Mouse (Mus musculus) limb, embryonic 14.5 days (tissue): ENCODE results near the gene Nudt8. TPM values are rescaled to one million over a fixed set of nuclear protein-coding genes. Genes with fewer than 3 reads are reported as not detected.

Source experiments
- ATAC-seq: fragments of 200-750 bp; cut with Nextera tagmentation; 2 replicates; pipeline ENCODE4 v1.8.0; 2017; ENCODE audit warnings: low read depth, moderate number of reproducible peaks, moderate TSS enrichment; ENCODE audit not compliant: low FRiP score
- DNase-seq: peaks from one replicate; pipeline ENCODE4 v3.0.0-alpha.2; 2015; ENCODE audit warnings: low spot score
- H3K27ac ChIP-seq: fragments of 300-500 bp; sonication (generic); replicated peaks from 2 replicates; pipeline ENCODE4 v1.5.1; 2014; ENCODE audit warnings: low read depth, mild to moderate bottlenecking, low read length, moderate library complexity, mixed read lengths
- H3K27me3 ChIP-seq: fragments of 300-500 bp; sonication (generic); 2 replicates; pipeline ENCODE4 v1.6.1; 2014; ENCODE audit warnings: low read length, mixed read lengths; ENCODE audit not compliant: control insufficient read depth, insufficient read depth
- H3K36me3 ChIP-seq: fragments of 300-500 bp; sonication (generic); 2 replicates; pipeline ENCODE4 v1.6.1; 2014; ENCODE audit warnings: mild to moderate bottlenecking, low read length, moderate library complexity, mixed read lengths; ENCODE audit not compliant: control insufficient read depth, insufficient read depth
- H3K4me1 ChIP-seq: fragments of 300-500 bp; sonication (generic); 2 replicates; pipeline ENCODE4 v1.6.1; 2014; ENCODE audit warnings: antibody characterized with exemption, low read length, mixed read lengths; ENCODE audit not compliant: control insufficient read depth, insufficient read depth
- H3K4me2 ChIP-seq: fragments of 300-500 bp; sonication (generic); replicated peaks from 2 replicates; pipeline ENCODE4 v1.6.1; 2014; ENCODE audit warnings: low read depth, mild to moderate bottlenecking, low read length, moderate library complexity; ENCODE audit not compliant: severe bottlenecking
- H3K4me3 ChIP-seq: fragments of 300-500 bp; sonication (generic); replicated peaks from 2 replicates; pipeline ENCODE4 v1.5.1; 2014; ENCODE audit warnings: low read length
- H3K9ac ChIP-seq: fragments of 300-500 bp; sonication (generic); 2 replicates; pipeline ENCODE4 v1.6.1; 2014; ENCODE audit warnings: mild to moderate bottlenecking, low read depth, low read length, moderate library complexity; ENCODE audit not compliant: severe bottlenecking
- H3K9me3 ChIP-seq: fragments of 300-500 bp; sonication (generic); 2 replicates; pipeline ENCODE4 v1.6.1; 2016; ENCODE audit warnings: low read length; ENCODE audit not compliant: control insufficient read depth
- POLR2A ChIP-seq: fragments of 200-500 bp; IDR thresholded peaks from 2 replicates; pipeline ENCODE4 v1.8.0; 2012; ENCODE audit warnings: inconsistent platforms, mild to moderate bottlenecking, moderate library complexity, borderline replicate concordance; ENCODE audit not compliant: insufficient read depth, insufficient read length; ENCODE audit errors: extremely low read depth
- WGBS: fragments of 180-500 bp; shearing (Covaris S2); extraction: QIAGEN DNeasy Blood & Tissue Kit; methylation state at CpG from one replicate; pipeline ENCODE4 v1.1.7; 2014; 5-methylcytosine and 5-hydroxymethylcytosine counted together
- polyA plus RNA-seq, 2 experiments: library from polyadenylated mRNA; depleted of rRNA in 1 of 2; stranded (reverse) in 1 of 2; unstranded in 1 of 2; fragments of >200 nt; fragmentation: Nextera tagmentation in 1 of 2; extraction: Ambion mirVana in 1 of 2; gene quantifications; 2 replicates each; pipeline versions ENCODE4 v1.2.1 to v1.2.3; 2012 to 2014

Nudt8 gene
- polyA plus RNA-seq, 2 experiments, result 18.3 to 38.9 TPM

GRCm38 (mm10) chr19:4051016-4051415, 50.6 kb downstream of the Nudt8 start:
- no peaks in the 10 kb centered on the region for H3K27me3 ChIP-seq
- H3K9me3 ChIP-seq, result no peaks in the 10 kb centered on the region
- DNase-seq, result no peak
- 95% methylated on average over 5 of the region's 5 CpGs for WGBS
- 0 out of 2 replicates have a peak, but pooled peaks cover 2% of the 10 kb centered on the region for H3K4me1 ChIP-seq
- no peak overlapping the region for H3K9ac ChIP-seq
- H3K4me2 ChIP-seq, result no peak overlapping the region
- no peak overlapping the region for H3K4me3 ChIP-seq
- no peak overlapping the region for H3K27ac ChIP-seq
- H3K36me3 ChIP-seq, result no peaks in the 10 kb centered on the region
- ATAC-seq, result no peak
- TF ChIP-seq POLR2A, result no peak

Other genes starting within 250 kb of the Nudt8 start
Only the 30 nearest of the 32 such genes appear.
- gene Chka, start 148.8 kb upstream of the Nudt8 start, polyA plus RNA-seq (2012; rRNA removed), result 65.4 and 68.6 TPM in 2 replicates
- 32.7 and 37.2 TPM in 2 replicates for gene Chka, start 148.8 kb upstream of the Nudt8 start, polyA plus RNA-seq (2014; fragmentation: Nextera tagmentation; extraction: Ambion mirVana)
- 145 and 191 TPM in 2 replicates for gene Tcirg1, start 93.4 kb upstream of the Nudt8 start, polyA plus RNA-seq (2012; rRNA removed)
- gene Tcirg1, start 93.4 kb upstream of the Nudt8 start, polyA plus RNA-seq (2014; fragmentation: Nextera tagmentation; extraction: Ambion mirVana), result 36.8 and 37.8 TPM in 2 replicates
- gene Ndufs8, start 87.8 kb upstream of the Nudt8 start, polyA plus RNA-seq (2012; rRNA removed), result 186 and 202 TPM in 2 replicates
- gene Ndufs8, start 87.8 kb upstream of the Nudt8 start, polyA plus RNA-seq (2014; fragmentation: Nextera tagmentation; extraction: Ambion mirVana), result 314 and 322 TPM in 2 replicates
- gene Aldh3b1, start 70.8 kb upstream of the Nudt8 start, polyA plus RNA-seq (2012; rRNA removed), result 1.8 and 1.9 TPM in 2 replicates
- gene Aldh3b1, start 70.8 kb upstream of the Nudt8 start, polyA plus RNA-seq (2014; fragmentation: Nextera tagmentation; extraction: Ambion mirVana), result 2.6 and 2.9 TPM in 2 replicates
- gene Unc93b1, start 65.4 kb upstream of the Nudt8 start, polyA plus RNA-seq (2012; rRNA removed), result 33.3 and 40.7 TPM in 2 replicates
- 21.9 and 23.3 TPM in 2 replicates for gene Unc93b1, start 65.4 kb upstream of the Nudt8 start, polyA plus RNA-seq (2014; fragmentation: Nextera tagmentation; extraction: Ambion mirVana)
- gene Aldh3b3, start 41.9 kb upstream of the Nudt8 start, polyA plus RNA-seq (2012; rRNA removed), result 0.32 and 0.52 TPM in 2 replicates
- 0.33 and 0.39 TPM in 2 replicates for gene Aldh3b3, start 41.9 kb upstream of the Nudt8 start, polyA plus RNA-seq (2014; fragmentation: Nextera tagmentation; extraction: Ambion mirVana)
- 10.7 and 14.5 TPM in 2 replicates for gene Aldh3b2, start 28.3 kb upstream of the Nudt8 start, polyA plus RNA-seq (2012; rRNA removed)
- 28.1 and 30.3 TPM in 2 replicates for gene Aldh3b2, start 28.3 kb upstream of the Nudt8 start, polyA plus RNA-seq (2014; fragmentation: Nextera tagmentation; extraction: Ambion mirVana)
- gene Acy3, start 14.0 kb upstream of the Nudt8 start, polyA plus RNA-seq (2012; rRNA removed), result 9.4 and 12.8 TPM in 2 replicates
- gene Acy3, start 14.0 kb upstream of the Nudt8 start, polyA plus RNA-seq (2014; fragmentation: Nextera tagmentation; extraction: Ambion mirVana), result 6.7 and 9.2 TPM in 2 replicates
- 0.08 and 0.12 TPM in 2 replicates for gene Tbx10, start 7.8 kb upstream of the Nudt8 start, polyA plus RNA-seq (2012; rRNA removed)
- gene Tbx10, start 7.8 kb upstream of the Nudt8 start, polyA plus RNA-seq (2014; fragmentation: Nextera tagmentation; extraction: Ambion mirVana), result 0.28 TPM in 1 of 2 replicates, not detected in the other
- gene Gm49405, start within 50 bp of the Nudt8 start, polyA plus RNA-seq (2012; rRNA removed), result 7.0 and 8.0 TPM in 2 replicates
- gene Gm49405, start within 50 bp of the Nudt8 start, polyA plus RNA-seq (2014; fragmentation: Nextera tagmentation; extraction: Ambion mirVana), result 2.3 and 3.3 TPM in 2 replicates
- gene Doc2g, start 2.7 kb downstream of the Nudt8 start, polyA plus RNA-seq (2012; rRNA removed), result 19.6 and 22.4 TPM in 2 replicates
- 3.4 and 3.9 TPM in 2 replicates for gene Doc2g, start 2.7 kb downstream of the Nudt8 start, polyA plus RNA-seq (2014; fragmentation: Nextera tagmentation; extraction: Ambion mirVana)
- 141 and 157 TPM in 2 replicates for gene Ndufv1, start 12.2 kb downstream of the Nudt8 start, polyA plus RNA-seq (2012; rRNA removed)
- gene Ndufv1, start 12.2 kb downstream of the Nudt8 start, polyA plus RNA-seq (2014; fragmentation: Nextera tagmentation; extraction: Ambion mirVana), result 193 and 194 TPM in 2 replicates
- 291 and 325 TPM in 2 replicates for gene Gstp1, start 37.4 kb downstream of the Nudt8 start, polyA plus RNA-seq (2012; rRNA removed)
- gene Gstp1, start 37.4 kb downstream of the Nudt8 start, polyA plus RNA-seq (2014; fragmentation: Nextera tagmentation; extraction: Ambion mirVana), result 508 and 540 TPM in 2 replicates
- 10.7 and 10.8 TPM in 2 replicates for gene Gstp2, start 45.4 kb downstream of the Nudt8 start, polyA plus RNA-seq (2012; rRNA removed)
- 0.87 and 1.7 TPM in 2 replicates for gene Gstp2, start 45.4 kb downstream of the Nudt8 start, polyA plus RNA-seq (2014; fragmentation: Nextera tagmentation; extraction: Ambion mirVana)
- 0.63 and 0.69 TPM in 2 replicates for gene Gstp3, start 59.0 kb downstream of the Nudt8 start, polyA plus RNA-seq (2012; rRNA removed)
- 0.41 and 0.47 TPM in 2 replicates for gene Gstp3, start 59.0 kb downstream of the Nudt8 start, polyA plus RNA-seq (2014; fragmentation: Nextera tagmentation; extraction: Ambion mirVana)
- gene Cabp2, start 81.0 kb downstream of the Nudt8 start, polyA plus RNA-seq (2012; rRNA removed), result not detected in 2 replicates
- not detected in 2 replicates for gene Cabp2, start 81.0 kb downstream of the Nudt8 start, polyA plus RNA-seq (2014; fragmentation: Nextera tagmentation; extraction: Ambion mirVana)
- 45.2 and 52.1 TPM in 2 replicates for gene Cdk2ap2, start 96.6 kb downstream of the Nudt8 start, polyA plus RNA-seq (2012; rRNA removed)
- gene Cdk2ap2, start 96.6 kb downstream of the Nudt8 start, polyA plus RNA-seq (2014; fragmentation: Nextera tagmentation; extraction: Ambion mirVana), result 67.0 and 67.6 TPM in 2 replicates
- 16.2 and 20.8 TPM in 2 replicates for gene Pitpnm1, start 99.4 kb downstream of the Nudt8 start, polyA plus RNA-seq (2012; rRNA removed)
- 4.5 and 6.7 TPM in 2 replicates for gene Pitpnm1, start 99.4 kb downstream of the Nudt8 start, polyA plus RNA-seq (2014; fragmentation: Nextera tagmentation; extraction: Ambion mirVana)
- 96.0 and 119 TPM in 2 replicates for gene Aip, start 125.3 kb downstream of the Nudt8 start, polyA plus RNA-seq (2012; rRNA removed)
- 86.4 and 95.7 TPM in 2 replicates for gene Aip, start 125.3 kb downstream of the Nudt8 start, polyA plus RNA-seq (2014; fragmentation: Nextera tagmentation; extraction: Ambion mirVana)
- gene Gpr152, start 139.2 kb downstream of the Nudt8 start, polyA plus RNA-seq (2012; rRNA removed), result 0.01 and 0.05 TPM in 2 replicates
- not detected in 2 replicates for gene Gpr152, start 139.2 kb downstream of the Nudt8 start, polyA plus RNA-seq (2014; fragmentation: Nextera tagmentation; extraction: Ambion mirVana)
- 0.05 and 0.06 TPM in 2 replicates for gene Cabp4, start 143.5 kb downstream of the Nudt8 start, polyA plus RNA-seq (2012; rRNA removed)
- 0.10 TPM in 2 replicates for gene Cabp4, start 143.5 kb downstream of the Nudt8 start, polyA plus RNA-seq (2014; fragmentation: Nextera tagmentation; extraction: Ambion mirVana)
- gene Coro1b, start 148.0 kb downstream of the Nudt8 start, polyA plus RNA-seq (2012; rRNA removed), result 229 and 261 TPM in 2 replicates
- gene Coro1b, start 148.0 kb downstream of the Nudt8 start, polyA plus RNA-seq (2014; fragmentation: Nextera tagmentation; extraction: Ambion mirVana), result 148 and 153 TPM in 2 replicates
- 7.0 and 8.9 TPM in 2 replicates for gene Ptprcap, start 153.0 kb downstream of the Nudt8 start, polyA plus RNA-seq (2012; rRNA removed)
- 7.8 and 8.9 TPM in 2 replicates for gene Ptprcap, start 153.0 kb downstream of the Nudt8 start, polyA plus RNA-seq (2014; fragmentation: Nextera tagmentation; extraction: Ambion mirVana)
- gene Rps6kb2, start 162.8 kb downstream of the Nudt8 start, polyA plus RNA-seq (2012; rRNA removed), result 76.4 and 85.1 TPM in 2 replicates
- 43.0 and 47.2 TPM in 2 replicates for gene Rps6kb2, start 162.8 kb downstream of the Nudt8 start, polyA plus RNA-seq (2014; fragmentation: Nextera tagmentation; extraction: Ambion mirVana)
- gene Carns1, start 174.9 kb downstream of the Nudt8 start, polyA plus RNA-seq (2012; rRNA removed), result 2.6 and 5.6 TPM in 2 replicates
- gene Carns1, start 174.9 kb downstream of the Nudt8 start, polyA plus RNA-seq (2014; fragmentation: Nextera tagmentation; extraction: Ambion mirVana), result 1.4 and 1.8 TPM in 2 replicates
- 4.5 and 5.8 TPM in 2 replicates for gene Tbc1d10c, start 190.7 kb downstream of the Nudt8 start, polyA plus RNA-seq (2012; rRNA removed)
- 3.5 and 3.9 TPM in 2 replicates for gene Tbc1d10c, start 190.7 kb downstream of the Nudt8 start, polyA plus RNA-seq (2014; fragmentation: Nextera tagmentation; extraction: Ambion mirVana)
- 490 and 517 TPM in 2 replicates for gene Ppp1ca, start 191.5 kb downstream of the Nudt8 start, polyA plus RNA-seq (2012; rRNA removed)
- 794 and 821 TPM in 2 replicates for gene Ppp1ca, start 191.5 kb downstream of the Nudt8 start, polyA plus RNA-seq (2014; fragmentation: Nextera tagmentation; extraction: Ambion mirVana)
- gene Rad9a, start 201.1 kb downstream of the Nudt8 start, polyA plus RNA-seq (2012; rRNA removed), result 57.5 and 75.5 TPM in 2 replicates
- gene Rad9a, start 201.1 kb downstream of the Nudt8 start, polyA plus RNA-seq (2014; fragmentation: Nextera tagmentation; extraction: Ambion mirVana), result 33.3 and 38.0 TPM in 2 replicates
- 42.8 and 61.2 TPM in 2 replicates for gene Clcf1, start 213.7 kb downstream of the Nudt8 start, polyA plus RNA-seq (2012; rRNA removed)
- 7.7 and 8.7 TPM in 2 replicates for gene Clcf1, start 213.7 kb downstream of the Nudt8 start, polyA plus RNA-seq (2014; fragmentation: Nextera tagmentation; extraction: Ambion mirVana)
- 0.83 and 1.0 TPM in 2 replicates for gene AC109138.7, start 213.8 kb downstream of the Nudt8 start, polyA plus RNA-seq (2012; rRNA removed)
- not detected in 2 replicates for gene AC109138.7, start 213.8 kb downstream of the Nudt8 start, polyA plus RNA-seq (2014; fragmentation: Nextera tagmentation; extraction: Ambion mirVana)